Mouse (Mus musculus) liver, postnatal 0 days (tissue): ENCODE measurements at regions not wholly inside any gene's neighbourhood (a gene's known extent, or its start where the extent isn't known, plus 50 kb on each side); places are given as distances from the start of the nearest gene placed in this dataset.

Source experiments
- ATAC-seq: fragments of 200-750 bp; cut with Nextera tagmentation; 2 replicates; pipeline ENCODE4 v1.8.0; 2017; ENCODE audit warnings: mild to moderate bottlenecking, moderate library complexity
- DNase-seq: peaks from one replicate; pipeline ENCODE4 v3.0.0-alpha.2; 2016
- H3K27ac ChIP-seq: fragments of 300-500 bp; sonication (generic); 2 replicates; pipeline ENCODE4 v1.5.1; 2014; ENCODE audit warnings: antibody characterized with exemption, moderate library complexity, mild to moderate bottlenecking, low read depth
- H3K27me3 ChIP-seq: fragments of 300-500 bp; sonication (generic); 2 replicates; pipeline ENCODE4 v1.6.1; 2014; ENCODE audit warnings: low read length, control low read depth, mixed read lengths; ENCODE audit not compliant: insufficient read depth
- H3K36me3 ChIP-seq: fragments of 300-500 bp; sonication (generic); replicated peaks from 2 replicates; pipeline ENCODE4 v1.6.1; 2014; ENCODE audit warnings: mild to moderate bottlenecking, control low read depth, low read length, moderate library complexity, mixed read lengths; ENCODE audit not compliant: insufficient read depth
- H3K4me1 ChIP-seq: fragments of 300-500 bp; sonication (generic); 2 replicates; pipeline ENCODE4 v1.6.1; 2014; ENCODE audit warnings: antibody characterized with exemption, mild to moderate bottlenecking, control low read depth; ENCODE audit not compliant: insufficient read depth
- H3K4me2 ChIP-seq: fragments of 300-500 bp; sonication (generic); 2 replicates; pipeline ENCODE4 v1.6.1; 2014; ENCODE audit warnings: low read depth, mild to moderate bottlenecking, low read length, moderate library complexity, mixed read lengths
- H3K4me3 ChIP-seq: fragments of 300-500 bp; sonication (generic); 2 replicates; pipeline ENCODE4 v1.5.1; 2014; ENCODE audit warnings: low read depth, low read length
- H3K9ac ChIP-seq: fragments of 300-500 bp; sonication (generic); replicated peaks from 2 replicates; pipeline ENCODE4 v1.6.1; 2014; ENCODE audit warnings: mild to moderate bottlenecking, moderate library complexity
- H3K9me3 ChIP-seq: fragments of 300-500 bp; sonication (generic); 2 replicates; pipeline ENCODE4 v1.6.1; 2016; ENCODE audit warnings: mild to moderate bottlenecking, control low read depth, low read length, mixed read lengths
- CTCF ChIP-seq: sonication (generic); IDR thresholded peaks from 2 replicates; pipeline ENCODE4 v1.5.1; 2016; ENCODE audit warnings: antibody characterized with exemption, low read depth
- EP300 ChIP-seq: IDR thresholded peaks from 2 replicates; pipeline ENCODE4 v1.6.1; 2016; ENCODE audit warnings: antibody characterized with exemption, low read depth, mild to moderate bottlenecking
- whole genome bisulfite sequencing: fragments of 180-500 bp; shearing (Covaris S2); extraction: QIAGEN DNeasy Blood & Tissue Kit; methylation state at CpG from one replicate; pipeline ENCODE4 v1.1.7; 2014; ENCODE audit not compliant: insufficient replicate concordance; 5-methylcytosine and 5-hydroxymethylcytosine counted together

DNA sequence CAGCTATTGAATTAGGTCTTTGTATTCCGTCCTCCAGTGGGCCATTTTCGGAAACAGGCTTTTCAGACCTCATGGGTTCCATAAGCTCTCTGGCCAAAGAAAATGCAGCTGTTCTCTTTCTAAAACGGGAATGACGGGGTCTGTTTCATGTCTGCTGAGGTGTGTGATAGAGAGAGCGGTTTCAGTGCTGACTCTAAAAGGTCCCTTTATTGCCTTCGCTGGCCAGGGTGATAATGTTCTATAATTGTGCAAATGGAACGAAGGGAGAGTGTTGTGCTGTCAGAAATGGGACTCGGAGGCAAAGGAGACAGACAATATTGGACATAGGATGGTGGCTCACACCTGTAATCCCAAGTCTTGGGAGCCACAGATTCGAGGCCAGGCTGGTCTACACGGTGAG lies 53.5 kb upstream of the Osbpl8 start:
- H3K4me3 ChIP-seq, result no peak overlapping the region
- no peaks in the 10 kb centered on the region for H3K4me1 ChIP-seq
- TF ChIP-seq EP300 (no peak), CTCF (no peak)
- ATAC-seq (no peak), DNase-seq (no peak)
- WGBS, result 80% methylated on average over 10 of the region's 10 CpGs
- H3K27me3 ChIP-seq, result no peaks in the 10 kb centered on the region
- H3K36me3 ChIP-seq, result no peaks in the 10 kb centered on the region
- no peaks in the 10 kb centered on the region for H3K9me3 ChIP-seq
- H3K4me2 ChIP-seq, result no peak overlapping the region
- H3K27ac ChIP-seq, result no peak overlapping the region
- no peak overlapping the region for H3K9ac ChIP-seq

DNA sequence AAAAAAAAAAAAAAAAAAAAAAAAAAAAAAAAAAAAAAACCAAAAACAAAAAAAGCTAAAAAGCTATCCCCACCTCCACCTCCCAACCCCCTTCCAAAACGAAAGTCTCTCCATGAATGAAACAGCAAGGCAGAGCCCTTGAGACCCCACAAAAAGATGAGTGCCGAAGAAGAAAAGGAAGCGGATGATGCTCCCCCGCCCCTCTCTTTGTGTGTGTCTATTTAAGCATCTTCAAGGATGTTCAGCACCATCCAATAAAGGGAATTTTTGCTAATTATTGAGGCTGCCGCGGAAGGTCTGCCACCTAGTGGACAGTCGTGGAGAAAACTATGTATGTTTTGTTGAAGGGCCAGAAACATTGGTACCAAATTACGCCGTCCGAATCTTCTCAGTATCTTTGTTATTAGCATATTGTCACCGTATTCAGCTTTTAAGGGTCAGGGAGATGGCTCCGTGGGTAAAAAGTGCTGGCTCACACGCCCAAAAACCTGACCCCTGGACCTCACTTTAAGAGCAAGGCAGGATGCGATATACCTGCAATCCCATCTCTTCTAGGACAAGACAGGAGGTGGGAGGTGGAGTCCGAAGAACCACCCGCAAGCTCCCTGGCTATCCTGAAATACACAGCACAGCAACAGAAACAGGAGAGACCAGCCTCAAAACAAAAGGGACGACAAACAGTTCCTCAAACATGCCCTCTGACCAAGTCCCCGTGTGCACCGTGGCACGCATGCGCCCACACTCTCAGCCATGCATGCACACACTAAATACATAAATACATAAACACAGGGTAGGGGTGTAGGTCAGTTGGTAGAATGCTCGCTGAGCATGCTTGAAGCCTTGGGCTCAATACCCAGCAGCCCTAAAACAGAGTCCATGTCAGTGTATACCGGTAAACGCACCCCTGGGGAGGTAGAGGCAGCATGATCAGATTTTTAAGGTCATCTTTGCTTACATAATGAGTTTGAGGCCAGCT lies 55.6 kb upstream of the Osbpl8 start:
- Histone ChIP-seq H3K36me3 (no peaks in the 10 kb centered on the region), H3K4me3 (peak overlapping the region; percentile 18; the same call in 1 of the 2 replicates), H3K9me3 (no peaks in the 10 kb centered on the region), H3K4me1 (no peaks in the 10 kb centered on the region), H3K27ac (no peak overlapping the region), H3K27me3 (no peaks in the 10 kb centered on the region), H3K9ac (no peak overlapping the region), H3K4me2 (peak overlapping the region; percentile 55)
- TF ChIP-seq CTCF (peak; percentile 80), EP300 (no peak)
- 43% methylated on average over 24 of the region's 24 CpGs for WGBS
- DNase-seq (peak; percentile 66), ATAC-seq (no peak)

DNA sequence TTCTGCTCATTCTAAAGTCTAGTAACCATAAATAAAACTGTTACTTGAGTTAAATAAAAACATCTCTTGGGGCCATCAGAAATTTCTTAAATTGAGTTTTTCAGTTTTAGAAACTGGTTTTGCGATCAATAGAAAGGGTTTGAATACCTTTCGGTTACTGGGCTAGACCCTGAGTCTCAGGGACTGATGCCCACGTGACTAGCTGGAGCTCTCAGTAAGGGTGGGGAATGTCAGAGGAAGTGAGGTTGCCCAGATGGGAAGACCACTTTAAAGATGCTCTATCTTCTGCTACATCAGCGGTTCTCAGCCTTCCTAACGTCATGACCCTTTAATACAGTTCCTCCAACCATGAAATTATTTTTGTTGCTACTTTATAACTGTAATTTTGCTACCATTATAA lies 56.7 kb upstream of the Osbpl8 start:
- H3K27me3 ChIP-seq, result no peaks in the 10 kb centered on the region
- H3K4me1 ChIP-seq, result no peaks in the 10 kb centered on the region
- no peak overlapping the region for H3K27ac ChIP-seq
- ATAC-seq, result no peak
- TF ChIP-seq CTCF (no peak), EP300 (no peak)
- no peak for DNase-seq
- H3K4me2 ChIP-seq, result 0 out of 2 replicates have a peak overlapping the region, but pooled peaks have one; percentile 31
- no peak overlapping the region for H3K4me3 ChIP-seq
- no peak overlapping the region for H3K9ac ChIP-seq
- H3K36me3 ChIP-seq, result no peaks in the 10 kb centered on the region
- no peaks in the 10 kb centered on the region for H3K9me3 ChIP-seq
- WGBS, result 72% methylated on average over 5 of the region's 5 CpGs

DNA sequence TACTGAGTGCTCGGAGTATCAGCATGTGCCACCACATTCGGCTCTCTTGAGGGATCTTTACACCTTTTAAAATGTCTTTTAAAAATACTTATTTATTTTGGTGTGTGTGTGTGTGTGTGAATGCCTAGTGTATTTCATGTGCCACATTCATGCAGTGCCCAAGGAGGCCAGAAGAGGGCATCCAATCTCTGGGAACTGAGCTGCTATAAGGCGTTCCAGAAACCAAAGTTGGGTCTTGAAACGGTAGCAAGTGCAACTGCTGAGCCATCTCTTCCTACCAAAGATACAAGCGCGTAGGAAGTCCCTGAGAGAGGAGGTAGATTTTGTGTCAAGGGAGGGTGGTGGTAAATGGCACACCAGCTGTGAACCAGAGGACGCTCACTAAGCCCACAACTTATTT lies 57.2 kb upstream of the Osbpl8 start:
- ATAC-seq, result peak; percentile 25
- 36% methylated on average over 7 of the region's 7 CpGs for WGBS
- H3K36me3 ChIP-seq, result no peaks in the 10 kb centered on the region
- H3K4me2 ChIP-seq, result 0 out of 2 replicates have a peak overlapping the region, but pooled peaks have one; percentile 31
- no peak overlapping the region for H3K4me3 ChIP-seq
- no peak overlapping the region for H3K9ac ChIP-seq
- TF ChIP-seq CTCF (peak; percentile 79), EP300 (no peak)
- no peaks in the 10 kb centered on the region for H3K9me3 ChIP-seq
- H3K4me1 ChIP-seq, result no peaks in the 10 kb centered on the region
- no peak overlapping the region for H3K27ac ChIP-seq
- peak; percentile 72 for DNase-seq
- H3K27me3 ChIP-seq, result no peaks in the 10 kb centered on the region

DNA sequence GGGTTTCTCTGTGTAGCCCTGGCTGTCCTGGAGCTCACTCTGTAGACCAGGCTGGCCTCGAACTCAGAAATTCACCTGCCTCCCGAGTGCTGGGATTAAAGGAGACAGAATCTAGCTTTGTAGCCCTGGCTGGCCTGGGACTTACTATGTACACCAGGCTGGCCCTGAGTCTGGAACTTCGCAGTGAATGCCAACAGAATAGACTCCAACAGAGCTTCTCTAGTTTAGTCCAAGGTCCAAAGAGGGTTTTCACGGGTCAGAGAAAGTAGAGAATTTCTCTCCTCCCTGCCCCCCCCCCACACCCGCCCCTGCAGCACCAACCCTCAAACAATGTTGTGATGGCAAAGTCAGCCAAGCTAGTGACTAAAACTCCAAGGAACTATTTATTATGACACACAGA lies 58.1 kb upstream of the Osbpl8 start:
- no peak overlapping the region for H3K9ac ChIP-seq
- ATAC-seq (no peak), DNase-seq (no peak)
- H3K4me3 ChIP-seq, result no peak overlapping the region
- no peaks in the 10 kb centered on the region for H3K4me1 ChIP-seq
- H3K27ac ChIP-seq, result no peak overlapping the region
- no peaks in the 10 kb centered on the region for H3K9me3 ChIP-seq
- 76% methylated on average over 5 of the region's 5 CpGs for WGBS
- H3K27me3 ChIP-seq, result no peaks in the 10 kb centered on the region
- TF ChIP-seq CTCF, result no peak
- no peak for TF ChIP-seq EP300
- H3K36me3 ChIP-seq, result no peaks in the 10 kb centered on the region
- H3K4me2 ChIP-seq, result no peak overlapping the region

DNA sequence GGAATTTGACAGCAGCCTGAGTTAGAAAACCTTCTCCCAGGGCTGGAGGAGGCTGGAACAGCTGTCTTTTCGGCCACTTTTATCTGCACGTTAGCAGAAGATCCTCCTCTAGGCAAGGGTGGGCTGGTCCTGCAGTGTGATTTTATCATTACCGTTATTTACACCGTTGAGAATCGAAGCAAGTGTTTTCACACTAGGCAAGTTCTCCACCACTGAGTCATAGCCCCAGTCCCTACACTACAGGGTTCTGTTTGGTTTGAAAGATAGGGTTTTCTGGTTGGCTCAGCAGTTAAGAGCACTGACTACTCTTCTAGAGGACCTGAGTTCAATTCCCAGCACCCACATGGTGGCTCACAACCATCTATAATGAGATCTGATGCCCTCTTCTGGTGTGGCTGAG lies 58.9 kb upstream of the Osbpl8 start:
- no peaks in the 10 kb centered on the region for H3K9me3 ChIP-seq
- no peak overlapping the region for H3K4me3 ChIP-seq
- ATAC-seq (no peak), DNase-seq (no peak)
- no peak overlapping the region for H3K27ac ChIP-seq
- H3K36me3 ChIP-seq, result no peaks in the 10 kb centered on the region
- H3K4me1 ChIP-seq, result no peaks in the 10 kb centered on the region
- WGBS, result 67% methylated on average over 5 of the region's 5 CpGs
- H3K27me3 ChIP-seq, result no peaks in the 10 kb centered on the region
- no peak overlapping the region for H3K4me2 ChIP-seq
- no peak overlapping the region for H3K9ac ChIP-seq
- no peak for TF ChIP-seq EP300
- TF ChIP-seq CTCF, result no peak
